Mouse (Mus musculus) telencephalon, adult 2 months (tissue): ENCODE data around the gene Ccdc126.
"Not testable (repeated sequence)": the region's sequence is repeated elsewhere in the genome, so short reads cannot be mapped to it uniquely, and the experiment has no call there.

Experiments
- DNase-seq: peaks from one replicate; pipeline ENCODE4 v3.0.0-alpha.2; 2011; ENCODE audit warnings: low read depth, low spot score

The Ccdc126 gene

GRCm38 (mm10) chr6:49318966-49319594 is at the start of gene Ccdc126:
Gene Ccdc126, plus strand, starts transcription at chr6:49319274.
- DNase-seq = peak; percentile 99

- no peak for DNase-seq
Observed at GRCm38 (mm10) chr6:49269923-49270322, 49.2 kb upstream of the Ccdc126 start.

- DNase-seq = no peak
Observed at GRCm38 (mm10) chr6:49271815-49272214, 47.3 kb upstream of the Ccdc126 start.

DNA sequence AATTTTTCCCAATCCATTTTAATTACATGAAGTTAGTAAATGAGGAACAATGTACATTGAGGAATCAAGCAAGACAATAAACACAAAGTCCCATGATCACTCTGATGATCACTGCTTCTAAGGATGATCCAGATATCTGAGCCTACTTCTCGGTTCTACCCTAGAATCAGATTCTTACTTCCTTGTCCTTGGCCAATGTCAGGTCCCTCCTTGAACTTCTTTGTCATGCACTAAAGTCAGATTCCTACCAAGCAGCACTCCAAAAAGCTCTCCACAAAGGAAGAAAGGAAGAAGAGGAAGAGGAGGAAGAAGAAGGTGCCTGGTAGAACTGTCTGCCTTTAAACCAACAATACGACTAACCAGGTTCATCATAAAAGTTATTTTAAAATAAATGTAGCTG is 46.2 kb upstream of the Ccdc126 start:
- DNase-seq = no peak

DNA sequence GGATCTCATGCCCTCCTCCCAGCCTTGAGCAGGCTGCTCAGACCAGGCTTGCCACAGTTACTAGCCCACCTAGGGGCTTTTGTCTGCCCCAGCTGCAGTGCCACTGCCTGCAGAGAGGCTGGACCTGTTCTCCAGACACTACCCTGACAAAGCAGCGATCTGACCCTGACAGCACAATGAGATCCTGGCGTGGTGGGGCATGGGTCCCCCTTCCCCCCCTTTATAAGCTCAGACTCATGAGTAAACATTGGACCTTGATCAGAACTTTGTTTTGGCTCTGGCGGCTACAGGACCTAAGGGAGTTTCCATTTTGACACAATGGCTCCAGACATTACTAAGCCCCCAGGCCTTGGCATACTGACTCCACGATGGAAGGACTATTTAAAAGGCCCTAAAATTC is 45.1 kb upstream of the Ccdc126 start:
- DNase-seq = no peak

GRCm38 (mm10) chr6:49274416-49275091 is 44.5 kb upstream of the Ccdc126 start:
- DNase-seq = no peak

DNA sequence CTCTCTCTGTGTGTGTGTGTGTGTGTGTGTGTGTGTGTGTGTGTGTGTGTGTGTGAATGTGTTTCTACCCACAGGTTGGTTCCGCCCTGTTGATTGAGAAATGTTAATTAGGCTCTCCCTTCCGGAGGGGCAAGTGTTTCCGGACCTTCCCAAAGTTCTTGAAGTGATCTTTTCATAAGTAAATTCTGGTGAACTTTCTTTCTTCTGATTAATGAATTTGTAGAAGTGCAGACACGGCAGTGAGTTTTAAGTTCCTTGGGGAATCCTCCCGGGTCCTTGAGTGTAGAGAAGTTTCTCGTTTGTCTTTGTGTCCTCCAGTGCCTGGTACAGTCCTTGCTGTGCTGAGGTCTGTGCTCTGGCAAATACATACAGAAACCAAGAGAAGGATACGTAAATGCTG is 43.8 kb upstream of the Ccdc126 start:
- no peak for DNase-seq

GRCm38 (mm10) chr6:49280942-49281341 is 38.1 kb upstream of the Ccdc126 start:
- no peak for DNase-seq

DNA sequence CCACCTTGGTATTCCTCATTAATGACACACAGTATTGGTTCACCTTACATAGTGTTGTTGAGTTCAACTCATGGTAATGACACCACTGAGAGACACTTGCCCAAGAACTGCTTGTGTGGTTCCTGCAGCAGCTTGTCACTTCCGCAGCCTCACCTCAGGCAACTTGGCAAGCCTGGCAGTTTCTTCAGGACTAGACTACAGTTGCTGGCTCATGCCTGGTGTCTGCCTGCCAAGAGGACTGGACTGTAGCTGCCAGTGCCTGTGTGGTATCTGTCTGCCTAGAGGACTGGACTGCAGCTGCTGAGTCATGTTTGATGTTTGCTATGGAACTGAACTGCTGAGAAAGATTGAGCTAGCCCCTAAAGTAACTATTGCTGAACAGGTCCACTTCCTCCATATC is 37.0 kb upstream of the Ccdc126 start:
- DNase-seq = no peak

DNA sequence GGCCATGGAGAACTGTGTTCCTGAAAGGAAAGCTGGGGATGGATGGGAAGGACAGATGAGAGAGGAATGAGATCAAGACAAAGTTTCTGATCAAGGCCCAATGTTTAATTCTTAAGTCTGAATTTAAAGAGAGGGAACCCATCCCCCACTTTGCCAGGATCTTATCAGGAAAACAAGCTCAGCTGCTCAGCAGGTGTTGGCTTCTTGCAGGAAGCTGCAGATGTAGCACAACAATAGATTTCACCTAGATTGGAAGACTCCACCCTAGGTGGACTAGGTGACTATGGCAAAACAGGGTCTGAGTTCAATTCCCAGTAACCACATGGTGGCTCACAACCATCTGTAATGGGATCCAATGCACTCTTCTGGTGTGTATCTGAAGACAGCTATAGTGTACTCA is 20.8 kb upstream of the Ccdc126 start:
- no peak for DNase-seq

GRCm38 (mm10) chr6:49314821-49315220 is 4.3 kb upstream of the Ccdc126 start:
- DNase-seq = not testable (repeated sequence)

DNA sequence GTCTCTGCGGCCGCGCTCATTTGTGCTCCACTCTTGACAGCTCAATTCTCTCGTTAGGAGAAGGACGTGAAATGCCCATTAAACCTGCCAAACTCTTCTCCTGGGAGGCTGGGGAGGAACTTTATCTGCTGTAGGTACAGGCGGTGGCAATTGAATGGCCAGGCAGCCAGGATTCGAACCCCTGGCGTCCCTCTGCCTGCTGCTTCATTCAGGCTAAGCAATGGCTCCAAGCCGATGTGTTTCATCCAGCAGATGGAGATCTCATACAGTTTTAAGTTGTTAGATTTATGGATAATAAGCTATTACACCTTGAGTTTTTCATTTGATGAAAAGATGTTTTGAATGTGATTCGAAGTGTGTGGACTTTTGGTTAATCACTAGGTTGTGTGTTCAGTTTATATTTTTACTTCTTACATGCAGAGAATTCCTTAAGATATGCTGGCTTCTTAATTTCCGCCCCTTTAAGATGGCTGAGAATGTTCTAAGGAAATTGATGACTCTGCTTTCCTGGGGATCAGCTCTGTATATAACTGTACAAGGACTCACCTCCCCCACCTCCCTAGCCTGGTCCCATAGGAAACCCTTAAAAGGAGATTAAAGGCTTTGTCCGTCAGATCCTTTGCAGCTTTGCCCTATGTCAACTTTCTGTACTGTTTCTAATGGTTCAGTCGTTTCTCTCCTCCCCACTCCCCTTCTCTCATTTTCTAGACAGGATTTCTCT is 681 bp downstream of the Ccdc126 start:
- no peak for DNase-seq

DNA sequence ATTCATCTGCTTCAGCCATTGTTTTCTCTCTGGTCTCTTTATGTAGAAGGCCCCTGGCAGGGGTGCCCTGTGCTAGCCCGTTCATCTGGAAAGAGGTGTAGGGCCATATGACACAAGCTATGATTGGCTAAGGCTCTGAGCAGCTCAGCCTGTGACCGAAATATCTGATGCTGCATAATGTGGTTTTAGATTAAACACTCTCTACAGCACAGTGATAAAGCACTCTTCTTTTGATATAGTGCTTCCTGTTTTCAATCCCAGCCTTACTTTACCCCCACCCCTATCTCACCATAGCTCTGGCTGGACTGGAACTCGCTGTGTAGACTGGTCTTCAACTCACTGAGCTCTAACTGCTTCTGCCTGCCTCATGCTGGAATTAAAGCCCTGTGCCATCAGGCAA is 2.3 kb downstream of the Ccdc126 start:
- no peak for DNase-seq

DNA sequence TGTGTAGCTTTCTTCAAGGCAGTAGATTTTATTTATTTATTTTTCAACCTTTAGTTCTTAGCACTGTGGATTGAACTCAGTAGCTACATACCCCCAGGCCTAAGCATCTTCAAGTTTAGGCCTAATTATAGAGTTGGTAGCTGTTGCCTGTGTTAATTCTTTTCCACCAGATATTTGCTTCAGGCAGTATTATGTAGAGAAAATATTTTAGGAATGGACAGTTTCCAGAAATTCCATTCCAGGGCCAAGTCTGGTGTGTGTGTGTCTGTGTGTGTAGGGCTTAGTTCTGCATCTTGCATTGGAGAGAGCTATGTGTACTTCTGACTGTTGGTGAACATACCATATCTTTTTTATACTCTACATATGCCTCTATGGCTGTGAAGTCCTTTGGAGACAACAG is 3.0 kb downstream of the Ccdc126 start:
- no peak for DNase-seq

DNA sequence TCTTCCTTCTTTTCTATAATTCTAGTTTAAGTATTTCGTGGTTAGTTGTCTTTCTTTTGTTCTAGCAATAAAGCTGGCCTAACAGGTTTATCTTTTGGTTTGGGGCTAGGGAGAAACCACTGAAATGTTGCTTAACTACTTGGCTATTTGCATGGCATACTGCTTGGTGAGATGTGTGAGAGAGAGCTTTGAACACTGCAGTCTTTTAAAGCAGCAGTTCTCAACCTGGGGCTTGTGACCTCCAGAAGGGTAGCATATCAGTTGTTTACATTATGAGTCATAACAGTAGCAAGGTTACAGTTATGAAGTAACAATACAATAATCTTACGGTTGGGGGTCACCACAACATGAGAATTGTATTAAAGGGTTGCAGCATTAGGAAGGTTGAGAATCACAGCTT is 3.9 kb downstream of the Ccdc126 start:
- no peak for DNase-seq

- no peak for DNase-seq
Observed at GRCm38 (mm10) chr6:49324528-49324927, 5.5 kb downstream of the Ccdc126 start.

DNA sequence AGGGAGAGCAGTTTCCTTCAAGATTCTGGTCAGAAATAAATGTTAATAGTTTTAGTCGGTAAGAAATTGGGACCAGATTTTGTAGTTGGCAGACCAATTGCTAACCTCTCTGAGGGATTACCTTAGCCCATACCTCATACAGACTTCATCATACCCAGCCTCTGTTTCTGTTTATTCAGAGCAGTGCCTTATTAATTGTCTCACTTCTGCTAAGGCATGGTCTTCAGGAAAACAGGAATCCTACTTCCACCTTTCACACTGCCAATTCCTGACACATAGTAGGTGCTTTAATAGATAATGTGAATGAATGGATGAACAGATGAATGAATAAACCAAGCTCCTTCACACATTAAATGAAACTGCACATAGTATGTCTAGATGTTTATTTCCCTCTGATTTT is 6.2 kb downstream of the Ccdc126 start:
- DNase-seq = no peak

DNA sequence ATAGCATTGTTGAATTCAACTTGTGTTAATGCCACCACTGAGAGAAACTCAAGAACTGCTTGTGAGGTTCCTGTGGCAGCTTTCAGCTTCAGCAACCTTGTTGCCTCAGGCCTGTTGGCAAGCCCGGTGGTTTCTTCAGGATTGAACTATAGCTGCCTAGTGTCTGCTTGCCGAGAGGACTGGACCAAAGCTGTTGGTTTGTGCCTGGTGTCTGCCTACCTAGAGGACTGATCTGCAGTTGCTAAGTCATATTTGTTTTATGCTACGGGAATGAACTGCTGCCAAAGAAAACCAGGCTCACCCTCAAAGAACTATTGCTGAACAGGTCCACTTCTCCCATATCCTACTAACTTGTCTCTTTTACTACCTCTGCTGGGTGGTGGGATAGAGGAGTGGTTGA is 7.8 kb downstream of the Ccdc126 start:
- no peak for DNase-seq

GRCm38 (mm10) chr6:49331369-49332059 is 12.4 kb downstream of the Ccdc126 start:
- DNase-seq = no peak

DNA sequence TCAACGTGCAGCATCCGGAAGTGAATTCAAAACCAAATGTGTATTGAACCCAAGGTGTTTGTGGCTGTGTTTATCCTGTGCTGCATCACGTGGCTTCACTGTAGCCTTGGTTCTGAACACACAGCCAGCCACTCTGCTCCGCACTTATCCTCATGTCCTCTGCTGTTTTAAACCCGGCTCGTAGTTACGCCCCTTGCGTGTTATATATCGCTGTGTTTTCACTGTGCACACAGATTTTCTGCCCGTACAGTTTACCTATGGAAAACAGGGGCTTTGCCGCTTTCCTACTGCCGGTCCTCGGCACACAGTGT is 12.9 kb downstream of the Ccdc126 start:
- DNase-seq = no peak

GRCm38 (mm10) chr6:49338566-49338965 is 19.5 kb downstream of the Ccdc126 start:
- DNase-seq = no peak

- peak; percentile 34 for DNase-seq
Observed at GRCm38 (mm10) chr6:49339145-49339544, 20.1 kb downstream of the Ccdc126 start.
